13 mouse cellular contexts compared by ENCODE assay signal in genomic region chr16:75877170-75877569, GRCm38 (mm10).
A peak's percentile ranks its signal among the peaks of the same experiment; 100 is the strongest.
DNase-seq lines count a peak whose midpoint lies in the region; ATAC-seq lines count a peak whose summit lies in the region.
"Had no signal": no experiment of that assay in that cellular context is flagged by ENCODE, and none has a peak within 500 bp of the region (broad histone marks: within the 10 kb centered on the region; RNA-seq: fewer than 3 reads in every experiment).

No protein-coding gene starts in this region.

- H3K9me3 ChIP-seq in heart, embryonic 11.5 days (replicated peaks; ENCODE audit: control insufficient read depth, low read length) = no peaks in the 10 kb centered on the region
- no peaks in the 10 kb centered on the region for H3K9me3 ChIP-seq in hindbrain, embryonic 10.5 days
- no peaks in the 10 kb centered on the region for H3K9me3 ChIP-seq in hindbrain, embryonic 13.5 days
- H3K9me3 ChIP-seq: forebrain, embryonic 15.5 days; hindbrain, embryonic 15.5 days; limb, embryonic 12.5 days; stomach, embryonic 15.5 days had no signal

- ATAC-seq in heart, embryonic 11.5 days (replicated peaks; ENCODE audit: insufficient number of reproducible peaks, low FRiP score, low TSS enrichment) = no peak
- ATAC-seq in common myeloid progenitor, adult 5-6 weeks (replicated peaks; ENCODE audit: low read depth, poor library complexity, severe bottlenecking) = peak; percentile 92
- ATAC-seq in hindbrain, embryonic 13.5 days (ENCODE audit: low FRiP score) = no peak
- ATAC-seq: forebrain, embryonic 15.5 days had no signal

- no peak overlapping the region for H3K4me3 ChIP-seq in heart, embryonic 11.5 days (ENCODE audit: low read depth, low read length)
- H3K4me3 ChIP-seq in hindbrain, embryonic 10.5 days = no peak overlapping the region
- no peak overlapping the region for H3K4me3 ChIP-seq in hindbrain, embryonic 13.5 days
- H3K4me3 ChIP-seq: forebrain, embryonic 15.5 days; hindbrain, embryonic 15.5 days; limb, embryonic 12.5 days; stomach, embryonic 15.5 days had no signal

- no peaks in the 10 kb centered on the region for H3K4me1 ChIP-seq in heart, embryonic 11.5 days (ENCODE audit: control insufficient read depth, insufficient read depth, low read length)
- H3K4me1 ChIP-seq in hindbrain, embryonic 10.5 days (replicated peaks) = no peaks in the 10 kb centered on the region
- no peaks in the 10 kb centered on the region for H3K4me1 ChIP-seq in hindbrain, embryonic 13.5 days (replicated peaks)
- H3K4me1 ChIP-seq: forebrain, embryonic 15.5 days; hindbrain, embryonic 15.5 days; limb, embryonic 12.5 days; stomach, embryonic 15.5 days had no signal

- 48% methylated on average over 3 of the region's 3 CpGs for WGBS in heart, embryonic 11.5 days (ENCODE audit: insufficient replicate concordance)
- 75% methylated on average over 3 of the region's 3 CpGs for WGBS in hindbrain, embryonic 10.5 days
- WGBS in hindbrain, embryonic 13.5 days = 72% methylated on average over 3 of the region's 3 CpGs

- H3K9ac ChIP-seq in heart, embryonic 11.5 days (ENCODE audit: low read depth, low read length) = no peak overlapping the region
- no peak overlapping the region for H3K9ac ChIP-seq in hindbrain, embryonic 13.5 days
- H3K9ac ChIP-seq: forebrain, embryonic 15.5 days; hindbrain, embryonic 15.5 days; limb, embryonic 12.5 days; stomach, embryonic 15.5 days had no signal

- no peak overlapping the region for H3K27ac ChIP-seq in heart, embryonic 11.5 days (ENCODE audit: low read depth, low read length)
- H3K27ac ChIP-seq in hindbrain, embryonic 10.5 days = no peak overlapping the region
- H3K27ac ChIP-seq in hindbrain, embryonic 13.5 days = no peak overlapping the region
- H3K27ac ChIP-seq: forebrain, embryonic 15.5 days; hindbrain, embryonic 15.5 days; limb, embryonic 12.5 days; stomach, embryonic 15.5 days had no signal

- no peaks in the 10 kb centered on the region for H3K36me3 ChIP-seq in heart, embryonic 11.5 days (ENCODE audit: control insufficient read depth, insufficient read depth, low read length)
- no peaks in the 10 kb centered on the region for H3K36me3 ChIP-seq in hindbrain, embryonic 10.5 days
- H3K36me3 ChIP-seq in hindbrain, embryonic 13.5 days = no peaks in the 10 kb centered on the region
- H3K36me3 ChIP-seq: forebrain, embryonic 15.5 days; hindbrain, embryonic 15.5 days; limb, embryonic 12.5 days; stomach, embryonic 15.5 days had no signal

- H3K4me2 ChIP-seq in heart, embryonic 11.5 days = no peak overlapping the region
- H3K4me2 ChIP-seq in hindbrain, embryonic 13.5 days = no peak overlapping the region
- H3K4me2 ChIP-seq: forebrain, embryonic 15.5 days; hindbrain, embryonic 15.5 days; limb, embryonic 12.5 days; stomach, embryonic 15.5 days had no signal

- peak; percentile 11 to 29 for DNase-seq in heart, adult 9 months (ENCODE audit: low spot score in 2 of 2)
- DNase-seq in B cell, adult 2 months = peak; percentile 55 to 56
- peak; percentile 38 for DNase-seq in lung, postnatal 10 days
- no peak for DNase-seq in testis, postnatal 10 days (ENCODE audit: low spot score)
- no peak for DNase-seq in hindbrain, embryonic 10.5 days (ENCODE audit: low spot score)
- DNase-seq: cerebellum, adult 9-11 months had no signal

- no peaks in the 10 kb centered on the region for H3K27me3 ChIP-seq in heart, embryonic 11.5 days (ENCODE audit: control insufficient read depth, insufficient read depth, low read length)
- no peaks in the 10 kb centered on the region for H3K27me3 ChIP-seq in hindbrain, embryonic 10.5 days (ENCODE audit: insufficient read depth, poor library complexity, severe bottlenecking)
- no peaks in the 10 kb centered on the region for H3K27me3 ChIP-seq in hindbrain, embryonic 13.5 days
- H3K27me3 ChIP-seq: forebrain, embryonic 15.5 days; hindbrain, embryonic 15.5 days; limb, embryonic 12.5 days; stomach, embryonic 15.5 days had no signal

Comparison
In these comparisons a context has a peak if more than half of its experiments do, and no peak if none do; other contexts are left out.
1. DNase-seq: peak in heart, adult 9 months (2 of 2), B cell, adult 2 months (2 of 2) and lung, postnatal 10 days (single experiment); none in testis, postnatal 10 days (single experiment) and hindbrain, embryonic 10.5 days (single experiment).